ENCODE assay signal across 8 mouse cellular contexts in genomic region chr13:49957993-49958681, GRCm38 (mm10).
DNase-seq lines count a peak whose midpoint lies in the region; ATAC-seq and TF ChIP-seq lines count a peak whose summit lies in the region.
"Not testable (repeated sequence)": the region's sequence is repeated elsewhere in the genome, so short reads cannot be mapped to it uniquely, and the experiment has no call there.

No protein-coding gene starts in this region.

- intact Hi-C loops in left cerebral cortex, postnatal 25 days (cut with DNase I), result not testable (repeated sequence)

- not testable (repeated sequence) for H3K27ac ChIP-seq in cortical plate, adult 2 months (ENCODE audit: insufficient read depth, low read length); hindbrain, postnatal 0 days; midbrain, embryonic 11.5 days (ENCODE audit: low read depth, low read length)

- not testable (repeated sequence) for TF ChIP-seq POLR2A in cortical plate, adult 2 months (IDR thresholded peaks at IDR 0.05; ENCODE audit: extremely low read depth, insufficient read depth, low read length)

- H3K27me3 ChIP-seq in hindbrain, postnatal 0 days (ENCODE audit: insufficient read depth, low read length); midbrain, embryonic 11.5 days (ENCODE audit: control insufficient read depth, insufficient read depth, low read length): not testable (repeated sequence)

- 0 out of 2 replicates have a peak, but pooled peaks have one; percentile 10 for TF ChIP-seq CTCF in cortical plate, adult 2 months (IDR thresholded peaks at IDR 0.05; ENCODE audit: extremely low read depth, insufficient read depth, low read length)
- peak; percentile 44 for TF ChIP-seq CTCF in hindbrain, postnatal 0 days (IDR thresholded peaks at IDR 0.05; ENCODE audit: low read depth)

- H3K9me3 ChIP-seq in hindbrain, postnatal 0 days (ENCODE audit: low read length); midbrain, embryonic 11.5 days (ENCODE audit: control insufficient read depth, low read length): not testable (repeated sequence)

- H3K4me3 ChIP-seq in cortical plate, adult 2 months (ENCODE audit: insufficient read depth, low read length); hindbrain, postnatal 0 days (ENCODE audit: low read length); midbrain, embryonic 11.5 days (ENCODE audit: low read depth, low read length): not testable (repeated sequence)

- not testable (repeated sequence) for H3K4me1 ChIP-seq in cortical plate, adult 2 months (ENCODE audit: control insufficient read depth, insufficient read depth, low read length); hindbrain, postnatal 0 days (ENCODE audit: insufficient read depth, low read length); midbrain, embryonic 11.5 days (ENCODE audit: control insufficient read depth, insufficient read depth, low read length)

- peak; percentile 55; the same call in 1 of the 2 replicates for ATAC-seq in hindbrain, postnatal 0 days
- ATAC-seq in midbrain, embryonic 11.5 days (ENCODE audit: low FRiP score), result peak; percentile 61; the same call in 1 of the 2 replicates

- H3K36me3 ChIP-seq in hindbrain, postnatal 0 days (ENCODE audit: insufficient read depth, low read length); midbrain, embryonic 11.5 days (ENCODE audit: control insufficient read depth, insufficient read depth, low read length): not testable (repeated sequence)

- DNase-seq in 3T3-L1 (ENCODE audit: low read depth, low spot score), result peak; percentile 26
- DNase-seq in adrenal gland, postnatal 10 days, result peak; percentile 13
- DNase-seq in forelimb bud, embryonic 11.5 days (ENCODE audit: low read depth, low spot score), result peak; percentile 20
- peak; percentile 30 for DNase-seq in hindbrain, postnatal 0 days (ENCODE audit: low spot score)
- peak; percentile 6 to 26 for DNase-seq in left cerebral cortex, postnatal 25 days (ENCODE audit: low spot score in 2 of 2)
- DNase-seq in midbrain, embryonic 11.5 days (ENCODE audit: low spot score, missing footprints), result not testable (repeated sequence)
- peak; percentile 3 to 5 for DNase-seq in right cerebral cortex, adult 2 months (ENCODE audit: low spot score in 2 of 2)

- whole genome bisulfite sequencing in hindbrain, postnatal 0 days, result 21% methylated on average over 5 of the region's 6 CpGs
- WGBS in midbrain, embryonic 11.5 days, result 26% methylated on average over 5 of the region's 6 CpGs

- not testable (repeated sequence) for H3K9ac ChIP-seq in hindbrain, postnatal 0 days (replicated peaks; ENCODE audit: low read length); midbrain, embryonic 11.5 days (ENCODE audit: low read length)

- H3K4me2 ChIP-seq in hindbrain, postnatal 0 days (ENCODE audit: low read depth, low read length); midbrain, embryonic 11.5 days: not testable (repeated sequence)
